Mouse (Mus musculus) erythroblast, adult 5-6 weeks (primary cell): ENCODE data around the gene Klc4. TPM values are rescaled to one million over a fixed set of nuclear protein-coding genes. Genes with fewer than 3 reads are reported as not detected.

ENCODE experiments used
- ATAC-seq: replicated peaks from 2 replicates; pipeline ENCODE4 v1.8.0; 2016; ENCODE audit warnings: moderate number of reproducible peaks, mild to moderate bottlenecking, moderate TSS enrichment, inconsistent platforms; ENCODE audit not compliant: poor library complexity, low FRiP score, severe bottlenecking
- total RNA-seq, 2 experiments: library from RNA; stranded (forward) in 1 of 2; stranded (reverse) in 1 of 2; fragments of 150-400 nt in 1 of 2; fragments of 200-764, 138-1000 nt in 1 of 2; gene quantifications; 2 replicates each; pipeline versions ENCODE4 v1.2.3 to v1.2.4; 2015 to 2017; ENCODE audit warnings: low replicate concordance in 2 of 2

Gene Klc4
- total RNA-seq, 2 experiments from 2014 or later, result 0.38 to 7.7 TPM

DNA sequence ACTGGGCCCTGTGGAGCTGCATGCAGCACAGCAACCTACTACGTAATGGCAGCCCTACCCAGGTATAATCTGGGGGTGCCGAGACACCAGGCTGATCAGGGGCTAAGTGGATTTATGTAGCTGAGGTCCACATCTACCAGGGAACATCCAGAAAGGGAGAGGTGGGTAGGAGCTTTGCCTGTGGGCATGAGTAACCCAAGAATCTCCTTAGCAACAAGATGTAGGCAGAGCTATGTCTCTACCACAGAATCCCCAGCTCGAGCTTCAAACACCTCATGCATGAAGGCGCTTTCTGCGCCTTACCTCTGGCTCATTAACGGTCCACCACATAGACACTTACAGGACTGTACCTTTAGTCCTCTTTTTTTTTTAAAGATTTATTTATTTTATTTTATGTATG lies 50.5 kb downstream of the Klc4 start:
- ATAC-seq, result no peak

GRCm38 (mm10) chr17:46594606-46595005 lies 51.2 kb downstream of the Klc4 start:
- no peak for ATAC-seq

- ATAC-seq, result no peak
Observed at GRCm38 (mm10) chr17:46593124-46593523, 52.7 kb downstream of the Klc4 start.

DNA sequence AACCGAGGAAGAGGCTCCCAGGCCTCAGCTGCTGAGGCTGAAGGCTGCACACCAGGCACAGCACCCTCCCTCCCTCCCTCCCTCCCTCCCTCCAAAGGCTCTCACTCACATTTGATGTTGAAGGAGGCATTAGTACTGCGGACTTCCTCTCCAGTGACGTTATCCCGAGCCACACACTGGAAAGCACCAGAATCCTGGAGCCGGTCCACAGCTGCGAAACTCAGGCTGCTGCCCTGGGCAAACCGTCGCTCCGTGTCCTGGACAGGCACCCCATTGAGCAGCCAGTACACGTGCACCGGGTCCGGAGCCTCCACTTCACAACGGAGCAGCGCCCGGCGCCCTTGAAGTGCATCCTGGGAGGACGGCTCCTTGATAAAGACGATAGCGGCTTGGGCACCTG lies 54.4 kb downstream of the Klc4 start:
- ATAC-seq, result no peak

GRCm38 (mm10) chr17:46590439-46590838 lies 55.4 kb downstream of the Klc4 start:
- ATAC-seq, result no peak

- no peak for ATAC-seq
Observed at GRCm38 (mm10) chr17:46589635-46590314, 56.0 kb downstream of the Klc4 start.

- ATAC-seq, result no peak
Observed at GRCm38 (mm10) chr17:46588913-46589312, 56.9 kb downstream of the Klc4 start.

- no peak for ATAC-seq
Observed at GRCm38 (mm10) chr17:46588173-46588572, 57.6 kb downstream of the Klc4 start.

- no peak for ATAC-seq
Observed at GRCm38 (mm10) chr17:46586327-46586726, 59.5 kb downstream of the Klc4 start.

Other genes with a start within 250 kb of the Klc4 start
- gene Crip3, start 217.1 kb downstream of the Klc4 start, total RNA-seq (2015; ENCODE audit: low replicate concordance), result not detected in 2 replicates
- not detected in 2 replicates for gene Crip3, start 217.1 kb downstream of the Klc4 start, total RNA-seq (2017; ENCODE audit: low replicate concordance)
- gene Slc22a7, start 207.6 kb downstream of the Klc4 start, total RNA-seq (2015; ENCODE audit: low replicate concordance), result not detected in 2 replicates
- gene Slc22a7, start 207.6 kb downstream of the Klc4 start, total RNA-seq (2017; ENCODE audit: low replicate concordance), result not detected in 2 replicates
- not detected in 2 replicates for gene Ttbk1, start 158.3 kb downstream of the Klc4 start, total RNA-seq (2015; ENCODE audit: low replicate concordance)
- not detected in 2 replicates for gene Ttbk1, start 158.3 kb downstream of the Klc4 start, total RNA-seq (2017; ENCODE audit: low replicate concordance)
- gene Dnph1, start 149.3 kb downstream of the Klc4 start, total RNA-seq (2015; ENCODE audit: low replicate concordance), result 2.7 and 3.3 TPM in 2 replicates
- 1.5 and 4.0 TPM in 2 replicates for gene Dnph1, start 149.3 kb downstream of the Klc4 start, total RNA-seq (2017; ENCODE audit: low replicate concordance)
- gene Cul9, start 99.6 kb downstream of the Klc4 start, total RNA-seq (2015; ENCODE audit: low replicate concordance), result 1.3 TPM in 1 of 2 replicates, not detected in the other
- 3.3 and 4.5 TPM in 2 replicates for gene Cul9, start 99.6 kb downstream of the Klc4 start, total RNA-seq (2017; ENCODE audit: low replicate concordance)
- 7.3 and 11.5 TPM in 2 replicates for gene Srf, start 89.8 kb downstream of the Klc4 start, total RNA-seq (2015; ENCODE audit: low replicate concordance)
- gene Srf, start 89.8 kb downstream of the Klc4 start, total RNA-seq (2017; ENCODE audit: low replicate concordance), result 6.0 and 7.8 TPM in 2 replicates
- gene Ptk7, start 16.5 kb downstream of the Klc4 start, total RNA-seq (2015; ENCODE audit: low replicate concordance), result not detected in 2 replicates
- not detected in 2 replicates for gene Ptk7, start 16.5 kb downstream of the Klc4 start, total RNA-seq (2017; ENCODE audit: low replicate concordance)
- 35.5 and 61.9 TPM in 2 replicates for gene Mrpl2, start 207 bp upstream of the Klc4 start, total RNA-seq (2015; ENCODE audit: low replicate concordance)
- gene Mrpl2, start 207 bp upstream of the Klc4 start, total RNA-seq (2017; ENCODE audit: low replicate concordance), result 19.5 and 41.6 TPM in 2 replicates
- 1.9 and 3.8 TPM in 2 replicates for gene Cul7, start 4.3 kb upstream of the Klc4 start, total RNA-seq (2015; ENCODE audit: low replicate concordance)
- gene Cul7, start 4.3 kb upstream of the Klc4 start, total RNA-seq (2017; ENCODE audit: low replicate concordance), result 0.68 and 1.1 TPM in 2 replicates
- 2.1 and 7.9 TPM in 2 replicates for gene Rrp36, start 28.3 kb upstream of the Klc4 start, total RNA-seq (2015; ENCODE audit: low replicate concordance)
- gene Rrp36, start 28.3 kb upstream of the Klc4 start, total RNA-seq (2017; ENCODE audit: low replicate concordance), result 7.7 and 11.3 TPM in 2 replicates
- gene Mea1, start 32.8 kb upstream of the Klc4 start, total RNA-seq (2015; ENCODE audit: low replicate concordance), result 8.6 and 16.7 TPM in 2 replicates
- 15.1 and 24.5 TPM in 2 replicates for gene Mea1, start 32.8 kb upstream of the Klc4 start, total RNA-seq (2017; ENCODE audit: low replicate concordance)
- 5.9 and 16.9 TPM in 2 replicates for gene Klhdc3, start 34.9 kb upstream of the Klc4 start, total RNA-seq (2015; ENCODE audit: low replicate concordance)
- 4.1 and 5.2 TPM in 2 replicates for gene Klhdc3, start 34.9 kb upstream of the Klc4 start, total RNA-seq (2017; ENCODE audit: low replicate concordance)
- gene Ppp2r5d, start 59.1 kb upstream of the Klc4 start, total RNA-seq (2015; ENCODE audit: low replicate concordance), result 5.4 and 9.2 TPM in 2 replicates
- gene Ppp2r5d, start 59.1 kb upstream of the Klc4 start, total RNA-seq (2017; ENCODE audit: low replicate concordance), result 7.4 and 10.9 TPM in 2 replicates
- 1.9 and 3.8 TPM in 2 replicates for gene Pex6, start 65.4 kb upstream of the Klc4 start, total RNA-seq (2015; ENCODE audit: low replicate concordance)
- 2.8 and 3.9 TPM in 2 replicates for gene Pex6, start 65.4 kb upstream of the Klc4 start, total RNA-seq (2017; ENCODE audit: low replicate concordance)
- gene Gnmt, start 83.1 kb upstream of the Klc4 start, total RNA-seq (2015; ENCODE audit: low replicate concordance), result not detected in 2 replicates
- gene Gnmt, start 83.1 kb upstream of the Klc4 start, total RNA-seq (2017; ENCODE audit: low replicate concordance), result not detected in 2 replicates
- 6.9 and 8.8 TPM in 2 replicates for gene Cnpy3, start 106.2 kb upstream of the Klc4 start, total RNA-seq (2015; ENCODE audit: low replicate concordance)
- 7.7 and 18.2 TPM in 2 replicates for gene Cnpy3, start 106.2 kb upstream of the Klc4 start, total RNA-seq (2017; ENCODE audit: low replicate concordance)
- gene Ptcra, start 117.7 kb upstream of the Klc4 start, total RNA-seq (2015; ENCODE audit: low replicate concordance), result not detected in 2 replicates
- gene Ptcra, start 117.7 kb upstream of the Klc4 start, total RNA-seq (2017; ENCODE audit: low replicate concordance), result not detected in 2 replicates
- 5.6 and 7.5 TPM in 2 replicates for gene 2310039H08Rik, start 126.6 kb upstream of the Klc4 start, total RNA-seq (2015; ENCODE audit: low replicate concordance)
- 0.34 TPM in 1 of 2 replicates, not detected in the other for gene 2310039H08Rik, start 126.6 kb upstream of the Klc4 start, total RNA-seq (2017; ENCODE audit: low replicate concordance)
- gene Rpl7l1, start 136.7 kb upstream of the Klc4 start, total RNA-seq (2015; ENCODE audit: low replicate concordance), result 21.1 and 22.7 TPM in 2 replicates
- gene Rpl7l1, start 136.7 kb upstream of the Klc4 start, total RNA-seq (2017; ENCODE audit: low replicate concordance), result 19.1 and 46.3 TPM in 2 replicates
- 6.5 and 7.5 TPM in 2 replicates for gene Bicral, start 212.5 kb upstream of the Klc4 start, total RNA-seq (2015; ENCODE audit: low replicate concordance)
- 3.7 and 4.0 TPM in 2 replicates for gene Bicral, start 212.5 kb upstream of the Klc4 start, total RNA-seq (2017; ENCODE audit: low replicate concordance)
- gene Tbcc, start 244.7 kb upstream of the Klc4 start, total RNA-seq (2015; ENCODE audit: low replicate concordance), result 2.3 and 8.1 TPM in 2 replicates
- 1.7 and 5.4 TPM in 2 replicates for gene Tbcc, start 244.7 kb upstream of the Klc4 start, total RNA-seq (2017; ENCODE audit: low replicate concordance)